Mouse (Mus musculus) liver, embryonic 14.5 days (tissue): ENCODE measurements at regions not wholly inside any gene's neighbourhood (a gene's known extent, or its start where the extent isn't known, plus 50 kb on each side); places are given as distances from the start of the nearest gene placed in this dataset.

ENCODE experiments used
- ATAC-seq: fragments of 200-750 bp; cut with Nextera tagmentation; 2 replicates; pipeline ENCODE4 v1.8.0; 2017; ENCODE audit warnings: moderate number of reproducible peaks, mild to moderate bottlenecking, moderate library complexity; ENCODE audit not compliant: insufficient read depth
- DNase-seq, 3 experiments: peaks; one replicate each; pipeline ENCODE4 v3.0.0-alpha.2; 2012 to 2013; ENCODE audit warnings: low read depth in 3 of 3, low spot score in 3 of 3
- H3K27ac ChIP-seq: fragments of 300-500 bp; sonication (generic); 2 replicates; pipeline ENCODE4 v1.5.1; 2014; ENCODE audit warnings: moderate library complexity, mild to moderate bottlenecking, control low read depth, inconsistent platforms
- H3K27me3 ChIP-seq: fragments of 300-500 bp; sonication (generic); 2 replicates; pipeline ENCODE4 v1.6.1; 2014; ENCODE audit warnings: mild to moderate bottlenecking, low read length, moderate library complexity; ENCODE audit not compliant: control insufficient read depth, insufficient read depth
- H3K36me3 ChIP-seq: fragments of 300-500 bp; sonication (generic); replicated peaks from 2 replicates; pipeline ENCODE4 v1.6.1; 2014; ENCODE audit warnings: low read depth; ENCODE audit not compliant: control insufficient read depth, insufficient read depth
- H3K4me1 ChIP-seq, 2 experiments: fragments of 200-500 bp in 1 of 2; fragments of 300-500 bp in 1 of 2; sonication (generic) in 1 of 2; replicated peaks; 2 replicates each; pipeline ENCODE4 v1.6.1; 2012 to 2014; ENCODE audit warnings: antibody characterized with exemption in 1 of 2, inconsistent platforms in 1 of 2, low read length in 1 of 2; ENCODE audit not compliant: control insufficient read depth in 2 of 2, insufficient read depth in 2 of 2
- H3K4me2 ChIP-seq: fragments of 300-500 bp; sonication (generic); 2 replicates; pipeline ENCODE4 v1.6.1; 2014; ENCODE audit warnings: low read depth, mild to moderate bottlenecking, control low read depth, moderate library complexity
- H3K4me3 ChIP-seq, 2 experiments: fragments of 200-500 bp in 1 of 2; fragments of 300-500 bp in 1 of 2; sonication (generic) in 1 of 2; 2 replicates each; pipeline ENCODE4 v1.5.1; 2012 to 2014; ENCODE audit warnings: low read depth in 2 of 2, low read length in 2 of 2, mild to moderate bottlenecking in 2 of 2, control low read depth in 1 of 2, inconsistent platforms in 1 of 2, moderate library complexity in 1 of 2; ENCODE audit not compliant: insufficient read depth in 1 of 2
- H3K9ac ChIP-seq: fragments of 300-500 bp; sonication (generic); replicated peaks from 2 replicates; pipeline ENCODE4 v1.6.1; 2014; ENCODE audit warnings: mild to moderate bottlenecking, control low read depth, moderate library complexity
- H3K9me3 ChIP-seq: fragments of 300-500 bp; sonication (generic); 2 replicates; pipeline ENCODE4 v1.6.1; 2016; ENCODE audit warnings: low read length, mixed read lengths; ENCODE audit not compliant: control insufficient read depth
- CTCF ChIP-seq: IDR thresholded peaks from 2 replicates; pipeline ENCODE4 v1.5.1; 2016; ENCODE audit warnings: antibody characterized with exemption, low read depth, control low read depth
- EP300 ChIP-seq: IDR thresholded peaks from 2 replicates; pipeline ENCODE4 v1.6.1; 2016; ENCODE audit warnings: antibody characterized with exemption, low read depth
- WGBS: fragments of 180-500 bp; shearing (Covaris S2); extraction: QIAGEN DNeasy Blood & Tissue Kit; methylation state at CpG from one replicate; pipeline ENCODE4 v1.1.7; 2014; ENCODE audit not compliant: insufficient replicate concordance; 5-methylcytosine and 5-hydroxymethylcytosine counted together

GRCm38 (mm10) chr1:144965736-144966135, 190.5 kb upstream of the Rgs18 start:
- Histone ChIP-seq H3K27ac (no peak overlapping the region), H3K9me3 (no peaks in the 10 kb centered on the region), H3K4me3 (no peak overlapping the region), H3K9ac (no peak overlapping the region), H3K4me2 (no peak overlapping the region), H3K36me3 (no peaks in the 10 kb centered on the region), H3K27me3 (no peaks in the 10 kb centered on the region), H3K4me1 (no peaks in the 10 kb centered on the region)
- 41% methylated on average over 3 of the region's 3 CpGs for WGBS
- no peak for TF ChIP-seq EP300
- TF ChIP-seq CTCF: no peak
- DNase-seq: no peak
- no peak for ATAC-seq

GRCm38 (mm10) chr1:144939006-144939405, 163.8 kb upstream of the Rgs18 start:
- no peak overlapping the region for H3K4me2 ChIP-seq
- TF ChIP-seq CTCF: no peak
- no peak for TF ChIP-seq EP300
- no peaks in the 10 kb centered on the region for H3K27me3 ChIP-seq
- no peaks in the 10 kb centered on the region for H3K36me3 ChIP-seq
- WGBS: 54% methylated on average over 3 of the region's 3 CpGs
- H3K4me3 ChIP-seq: no peak overlapping the region
- no peak overlapping the region for H3K9ac ChIP-seq
- DNase-seq: no peak
- H3K27ac ChIP-seq: no peak overlapping the region
- ATAC-seq: no peak
- no peaks in the 10 kb centered on the region for H3K4me1 ChIP-seq
- no peaks in the 10 kb centered on the region for H3K9me3 ChIP-seq

GRCm38 (mm10) chr1:144926136-144926535, 150.9 kb upstream of the Rgs18 start:
- Histone ChIP-seq H3K4me3 (no peak overlapping the region), H3K9ac (no peak overlapping the region), H3K27ac (no peak overlapping the region), H3K9me3 (no peaks in the 10 kb centered on the region), H3K27me3 (no peaks in the 10 kb centered on the region), H3K4me2 (no peak overlapping the region), H3K36me3 (no peaks in the 10 kb centered on the region), H3K4me1 (no peaks in the 10 kb centered on the region)
- DNase-seq (no peak), ATAC-seq (no peak)
- TF ChIP-seq CTCF (no peak), EP300 (no peak)
- WGBS: 53% methylated on average over 2 of the region's 2 CpGs

- ATAC-seq (no peak), DNase-seq (no peak)
- H3K27ac ChIP-seq: no peak overlapping the region
- 68% methylated on average over 5 of the region's 5 CpGs for WGBS
- no peak overlapping the region for H3K4me2 ChIP-seq
- TF ChIP-seq CTCF (no peak), EP300 (no peak)
- H3K4me3 ChIP-seq: no peak overlapping the region
- no peaks in the 10 kb centered on the region for H3K27me3 ChIP-seq
- no peaks in the 10 kb centered on the region for H3K36me3 ChIP-seq
- no peak overlapping the region for H3K9ac ChIP-seq
- no peaks in the 10 kb centered on the region for H3K9me3 ChIP-seq
- no peaks in the 10 kb centered on the region for H3K4me1 ChIP-seq
Measured at GRCm38 (mm10) chr1:144916568-144916967, 141.3 kb upstream of the Rgs18 start.

GRCm38 (mm10) chr1:144902987-144903386, 127.8 kb upstream of the Rgs18 start:
- no peak overlapping the region for H3K27ac ChIP-seq
- no peaks in the 10 kb centered on the region for H3K9me3 ChIP-seq
- no peak overlapping the region for H3K9ac ChIP-seq
- no peak overlapping the region for H3K4me3 ChIP-seq
- TF ChIP-seq CTCF (no peak), EP300 (no peak)
- ATAC-seq: no peak
- no peaks in the 10 kb centered on the region for H3K27me3 ChIP-seq
- H3K4me2 ChIP-seq: no peak overlapping the region
- no peak for DNase-seq
- H3K36me3 ChIP-seq: no peaks in the 10 kb centered on the region
- WGBS: 19% methylated on average over 3 of the region's 3 CpGs
- no peaks in the 10 kb centered on the region for H3K4me1 ChIP-seq

- WGBS: 80% methylated on average over 2 of the region's 2 CpGs
- no peaks in the 10 kb centered on the region for H3K9me3 ChIP-seq
- no peak overlapping the region for H3K4me3 ChIP-seq
- TF ChIP-seq EP300 (no peak), CTCF (no peak)
- no peak overlapping the region for H3K9ac ChIP-seq
- DNase-seq (no peak), ATAC-seq (no peak)
- no peak overlapping the region for H3K27ac ChIP-seq
- no peaks in the 10 kb centered on the region for H3K27me3 ChIP-seq
- H3K4me1 ChIP-seq: no peaks in the 10 kb centered on the region
- no peaks in the 10 kb centered on the region for H3K36me3 ChIP-seq
- H3K4me2 ChIP-seq: no peak overlapping the region
Measured at GRCm38 (mm10) chr1:144883633-144884032, 108.4 kb upstream of the Rgs18 start.
